Mouse (Mus musculus) heart, embryonic 11.5 days (tissue): ENCODE measurements at regions not wholly inside any gene's neighbourhood (a gene's known extent, or its start where the extent isn't known, plus 50 kb on each side); places are given as distances from the start of the nearest gene placed in this dataset.
"Not testable (repeated sequence)": the region's sequence is repeated elsewhere in the genome, so short reads cannot be mapped to it uniquely, and the experiment has no call there.

ENCODE experiments used
- ATAC-seq: fragments of 200-750 bp; cut with Nextera tagmentation; replicated peaks from 2 replicates; pipeline ENCODE4 v1.8.0; 2017; ENCODE audit warnings: moderate library complexity; ENCODE audit not compliant: insufficient number of reproducible peaks, low FRiP score, low TSS enrichment
- H3K27ac ChIP-seq: fragments of 300-500 bp; sonication (generic); 2 replicates; pipeline ENCODE4 v1.5.1; 2014; ENCODE audit warnings: mild to moderate bottlenecking, low read depth, low read length
- H3K27me3 ChIP-seq: fragments of 300-500 bp; sonication (generic); 2 replicates; pipeline ENCODE4 v1.6.1; 2014; ENCODE audit warnings: mild to moderate bottlenecking, low read length, mixed read lengths; ENCODE audit not compliant: control insufficient read depth, insufficient read depth
- H3K36me3 ChIP-seq: fragments of 300-500 bp; sonication (generic); 2 replicates; pipeline ENCODE4 v1.6.1; 2014; ENCODE audit warnings: mild to moderate bottlenecking, low read length, moderate library complexity, mixed read lengths; ENCODE audit not compliant: control insufficient read depth, insufficient read depth
- H3K4me1 ChIP-seq: fragments of 300-500 bp; sonication (generic); 2 replicates; pipeline ENCODE4 v1.6.1; 2014; ENCODE audit warnings: low read length; ENCODE audit not compliant: control insufficient read depth, insufficient read depth
- H3K4me2 ChIP-seq: fragments of 300-500 bp; sonication (generic); 2 replicates; pipeline ENCODE4 v1.6.1; 2014; ENCODE audit warnings: mild to moderate bottlenecking, moderate library complexity
- H3K4me3 ChIP-seq: fragments of 300-500 bp; sonication (generic); 2 replicates; pipeline ENCODE4 v1.5.1; 2014; ENCODE audit warnings: low read depth, low read length
- H3K9ac ChIP-seq: fragments of 300-500 bp; sonication (generic); 2 replicates; pipeline ENCODE4 v1.6.1; 2014; ENCODE audit warnings: mild to moderate bottlenecking, low read depth, low read length, moderate library complexity
- H3K9me3 ChIP-seq: fragments of 300-500 bp; sonication (generic); replicated peaks from 2 replicates; pipeline ENCODE4 v1.6.1; 2016; ENCODE audit warnings: low read length; ENCODE audit not compliant: control insufficient read depth
- whole genome bisulfite sequencing: fragments of 180-500 bp; shearing (Covaris S2); extraction: QIAGEN DNeasy Blood & Tissue Kit; methylation state at CpG from one replicate; pipeline ENCODE4 v1.1.7; 2014; ENCODE audit not compliant: insufficient replicate concordance; 5-methylcytosine and 5-hydroxymethylcytosine counted together

- 78% methylated on average over 3 of the region's 3 CpGs for WGBS
- H3K4me3 ChIP-seq = no peak overlapping the region
- H3K9me3 ChIP-seq = no peaks in the 10 kb centered on the region
- no peak overlapping the region for H3K9ac ChIP-seq
- no peaks in the 10 kb centered on the region for H3K4me1 ChIP-seq
- no peak overlapping the region for H3K4me2 ChIP-seq
- no peaks in the 10 kb centered on the region for H3K36me3 ChIP-seq
- H3K27me3 ChIP-seq = no peaks in the 10 kb centered on the region
- no peak overlapping the region for H3K27ac ChIP-seq
- no peak for ATAC-seq
Observed at GRCm38 (mm10) chr10:6495081-6495480, 263.2 kb upstream of the Oprm1 start.

- H3K36me3 ChIP-seq = no peaks in the 10 kb centered on the region
- no peak overlapping the region for H3K4me3 ChIP-seq
- H3K4me1 ChIP-seq = no peaks in the 10 kb centered on the region
- H3K9ac ChIP-seq = no peak overlapping the region
- H3K27me3 ChIP-seq = no peaks in the 10 kb centered on the region
- H3K4me2 ChIP-seq = no peak overlapping the region
- WGBS = 82% methylated on average over 4 of the region's 4 CpGs
- ATAC-seq = no peak
- H3K27ac ChIP-seq = no peak overlapping the region
- H3K9me3 ChIP-seq = no peaks in the 10 kb centered on the region
Observed at GRCm38 (mm10) chr10:6514269-6514668, 244.0 kb upstream of the Oprm1 start.

- Histone ChIP-seq H3K27me3 (no peaks in the 10 kb centered on the region), H3K4me2 (no peak overlapping the region), H3K27ac (no peak overlapping the region), H3K4me1 (no peaks in the 10 kb centered on the region), H3K4me3 (no peak overlapping the region), H3K9ac (no peak overlapping the region), H3K36me3 (no peaks in the 10 kb centered on the region), H3K9me3 (no peaks in the 10 kb centered on the region)
- ATAC-seq = no peak
- WGBS = 88% methylated on average over 1 of the region's 1 CpGs
Observed at GRCm38 (mm10) chr10:6562516-6562915, 195.8 kb upstream of the Oprm1 start.

GRCm38 (mm10) chr10:6578616-6579015, 179.7 kb upstream of the Oprm1 start:
- no peaks in the 10 kb centered on the region for H3K4me1 ChIP-seq
- H3K4me3 ChIP-seq = no peak overlapping the region
- no peaks in the 10 kb centered on the region for H3K36me3 ChIP-seq
- no peaks in the 10 kb centered on the region for H3K9me3 ChIP-seq
- H3K27me3 ChIP-seq = no peaks in the 10 kb centered on the region
- H3K9ac ChIP-seq = no peak overlapping the region
- H3K4me2 ChIP-seq = no peak overlapping the region
- H3K27ac ChIP-seq = no peak overlapping the region
- no peak for ATAC-seq

GRCm38 (mm10) chr10:6585821-6586220, 172.5 kb upstream of the Oprm1 start:
- not testable (repeated sequence) for H3K4me3 ChIP-seq, H3K9me3 ChIP-seq, H3K4me2 ChIP-seq, H3K9ac ChIP-seq, ATAC-seq, H3K27me3 ChIP-seq, H3K27ac ChIP-seq, H3K36me3 ChIP-seq, H3K4me1 ChIP-seq

GRCm38 (mm10) chr10:6590211-6590610, 168.1 kb upstream of the Oprm1 start:
- WGBS = 78% methylated on average over 6 of the region's 6 CpGs
- Histone ChIP-seq H3K27me3 (no peaks in the 10 kb centered on the region), H3K9me3 (no peaks in the 10 kb centered on the region), H3K36me3 (no peaks in the 10 kb centered on the region), H3K9ac (no peak overlapping the region), H3K4me1 (no peaks in the 10 kb centered on the region), H3K4me3 (no peak overlapping the region), H3K4me2 (no peak overlapping the region), H3K27ac (no peak overlapping the region)
- ATAC-seq = no peak

- ATAC-seq = no peak
- Histone ChIP-seq H3K4me1 (no peaks in the 10 kb centered on the region), H3K4me2 (no peak overlapping the region)
Observed at GRCm38 (mm10) chr10:6597256-6597655, 161.1 kb upstream of the Oprm1 start.

GRCm38 (mm10) chr10:6598586-6598985, 159.7 kb upstream of the Oprm1 start:
- H3K4me1 ChIP-seq, ATAC-seq, H3K27me3 ChIP-seq, H3K4me3 ChIP-seq, H3K9me3 ChIP-seq, H3K4me2 ChIP-seq, H3K36me3 ChIP-seq, H3K27ac ChIP-seq, H3K9ac ChIP-seq: not testable (repeated sequence)
- 73% methylated on average over 3 of the region's 3 CpGs for WGBS

More at GRCm38 (mm10) chr10:6597256-6597655, 161.1 kb upstream of the Oprm1 start:
- Histone ChIP-seq H3K27ac (no peak overlapping the region), H3K27me3 (no peaks in the 10 kb centered on the region), H3K36me3 (no peaks in the 10 kb centered on the region), H3K4me3 (no peak overlapping the region), H3K9ac (no peak overlapping the region), H3K9me3 (no peaks in the 10 kb centered on the region)

GRCm38 (mm10) chr10:6647576-6647975, 110.7 kb upstream of the Oprm1 start:
- no peak overlapping the region for H3K27ac ChIP-seq
- no peak for ATAC-seq
- H3K4me2 ChIP-seq = no peak overlapping the region
- no peaks in the 10 kb centered on the region for H3K4me1 ChIP-seq
- no peaks in the 10 kb centered on the region for H3K9me3 ChIP-seq
- WGBS = 33% methylated on average over 1 of the region's 1 CpGs
- no peaks in the 10 kb centered on the region for H3K36me3 ChIP-seq
- H3K27me3 ChIP-seq = no peaks in the 10 kb centered on the region
- H3K9ac ChIP-seq = no peak overlapping the region
- H3K4me3 ChIP-seq = no peak overlapping the region
